Mouse (Mus musculus) kidney, postnatal 0 days (tissue): ENCODE results near the gene Mki67. TPM values are rescaled to one million over a fixed set of nuclear protein-coding genes. Genes with fewer than 3 reads are reported as not detected.

Experiments used
- ATAC-seq: fragments of 200-750 bp; cut with Nextera tagmentation; replicated peaks from 2 replicates; pipeline ENCODE4 v1.8.0; 2017; ENCODE audit warnings: low read depth, moderate number of reproducible peaks, moderate TSS enrichment, moderate library complexity; ENCODE audit not compliant: low FRiP score
- DNase-seq: peaks from one replicate; pipeline ENCODE4 v3.0.0-alpha.2; 2016; ENCODE audit warnings: low spot score
- H3K27ac ChIP-seq: fragments of 300-500 bp; sonication (generic); 2 replicates; pipeline ENCODE4 v1.5.1; 2014; ENCODE audit warnings: mild to moderate bottlenecking
- H3K27me3 ChIP-seq: fragments of 300-500 bp; sonication (generic); 2 replicates; pipeline ENCODE4 v1.6.1; 2014; ENCODE audit warnings: low read length, mixed read lengths; ENCODE audit not compliant: insufficient read depth
- H3K36me3 ChIP-seq: fragments of 300-500 bp; sonication (generic); 2 replicates; pipeline ENCODE4 v1.6.1; 2014; ENCODE audit warnings: low read length, mixed read lengths; ENCODE audit not compliant: insufficient read depth
- H3K4me1 ChIP-seq: fragments of 300-500 bp; sonication (generic); replicated peaks from 2 replicates; pipeline ENCODE4 v1.6.1; 2014; ENCODE audit warnings: antibody characterized with exemption, low read length, mixed read lengths; ENCODE audit not compliant: insufficient read depth
- H3K4me2 ChIP-seq: fragments of 300-500 bp; sonication (generic); 2 replicates; pipeline ENCODE4 v1.6.1; 2014; ENCODE audit warnings: mild to moderate bottlenecking, low read length, moderate library complexity, mixed read lengths
- H3K4me3 ChIP-seq: fragments of 300-500 bp; sonication (generic); replicated peaks from 2 replicates; pipeline ENCODE4 v1.5.1; 2014; ENCODE audit warnings: low read depth, low read length
- H3K9ac ChIP-seq: fragments of 300-500 bp; sonication (generic); 2 replicates; pipeline ENCODE4 v1.6.1; 2014; ENCODE audit warnings: low read depth, low read length
- H3K9me3 ChIP-seq: fragments of 300-500 bp; sonication (generic); replicated peaks from 2 replicates; pipeline ENCODE4 v1.6.1; 2016; ENCODE audit warnings: low read length, inconsistent platforms, mixed read lengths
- CTCF ChIP-seq: IDR thresholded peaks from 2 replicates; pipeline ENCODE4 v1.5.1; 2016; ENCODE audit warnings: antibody characterized with exemption, low read depth, mild to moderate bottlenecking, moderate library complexity
- WGBS: fragments of 180-500 bp; shearing (Covaris S2); extraction: QIAGEN DNeasy Blood & Tissue Kit; methylation state at CpG from one replicate; pipeline ENCODE4 v1.1.7; 2014; 5-methylcytosine and 5-hydroxymethylcytosine counted together
- polyA plus RNA-seq: library from polyadenylated mRNA; unstranded; fragments of >200 nt; fragmentation: Nextera tagmentation; extraction: Ambion mirVana; gene quantifications from 2 replicates; pipeline ENCODE4 v1.2.1, GENCODE M21; 2015

The Mki67 gene
- polyA plus RNA-seq, 1 experiment from 2014 or later = 15.4 TPM

GRCm38 (mm10) chr7:135734911-135735646 is 18.9 kb upstream of the Mki67 start:
- H3K4me2 ChIP-seq = peak overlapping the region; percentile 42; the same call in 1 of the 2 replicates
- no peaks in the 10 kb centered on the region for H3K36me3 ChIP-seq
- no peaks in the 10 kb centered on the region for H3K27me3 ChIP-seq
- peak; percentile 49; the same call in 1 of the 2 replicates for ATAC-seq
- 66% methylated on average over 9 of the region's 9 CpGs for WGBS
- H3K4me1 ChIP-seq = no peaks in the 10 kb centered on the region
- no peaks in the 10 kb centered on the region for H3K9me3 ChIP-seq
- H3K4me3 ChIP-seq = no peak overlapping the region
- H3K9ac ChIP-seq = no peak overlapping the region
- TF ChIP-seq CTCF = no peak
- no peak for DNase-seq
- peak overlapping the region; percentile 58; the same call in 1 of the 2 replicates for H3K27ac ChIP-seq

- H3K9me3 ChIP-seq = no peaks in the 10 kb centered on the region
- H3K27ac ChIP-seq = no peak overlapping the region; the same call in 1 of the 2 replicates
- DNase-seq = no peak
- no peak overlapping the region for H3K4me2 ChIP-seq
- no peak overlapping the region for H3K4me3 ChIP-seq
- no peak overlapping the region for H3K9ac ChIP-seq
- no peak for ATAC-seq
- WGBS = 85% methylated on average over 5 of the region's 5 CpGs
- H3K36me3 ChIP-seq = no peaks in the 10 kb centered on the region
- no peaks in the 10 kb centered on the region for H3K4me1 ChIP-seq
- no peaks in the 10 kb centered on the region for H3K27me3 ChIP-seq
- no peak for TF ChIP-seq CTCF
Observed at GRCm38 (mm10) chr7:135734379-135734778, 18.2 kb upstream of the Mki67 start.

- H3K36me3 ChIP-seq = no peaks in the 10 kb centered on the region
- no peak overlapping the region for H3K4me3 ChIP-seq
- H3K9me3 ChIP-seq = no peaks in the 10 kb centered on the region
- ATAC-seq (no peak), DNase-seq (no peak)
- H3K4me2 ChIP-seq = no peak overlapping the region
- WGBS = 88% methylated on average over 12 of the region's 12 CpGs
- H3K27me3 ChIP-seq = no peaks in the 10 kb centered on the region
- TF ChIP-seq CTCF = no peak
- H3K27ac ChIP-seq = no peak overlapping the region
- H3K9ac ChIP-seq = no peak overlapping the region
- no peaks in the 10 kb centered on the region for H3K4me1 ChIP-seq
Observed at GRCm38 (mm10) chr7:135728038-135728437, 11.9 kb upstream of the Mki67 start.

GRCm38 (mm10) chr7:135726707-135727106 is 10.5 kb upstream of the Mki67 start:
- no peaks in the 10 kb centered on the region for H3K36me3 ChIP-seq
- H3K4me2 ChIP-seq = no peak overlapping the region
- H3K9me3 ChIP-seq = no peaks in the 10 kb centered on the region
- DNase-seq = no peak
- no peak for TF ChIP-seq CTCF
- H3K27ac ChIP-seq = no peak overlapping the region
- 84% methylated on average over 1 of the region's 1 CpGs for WGBS
- no peaks in the 10 kb centered on the region for H3K27me3 ChIP-seq
- no peak overlapping the region for H3K9ac ChIP-seq
- H3K4me3 ChIP-seq = no peak overlapping the region
- no peak for ATAC-seq
- no peaks in the 10 kb centered on the region for H3K4me1 ChIP-seq

GRCm38 (mm10) chr7:135723672-135724341 is 7.6 kb upstream of the Mki67 start:
- H3K9ac ChIP-seq = no peak overlapping the region
- H3K36me3 ChIP-seq = no peaks in the 10 kb centered on the region
- no peak overlapping the region for H3K4me2 ChIP-seq
- H3K4me3 ChIP-seq = no peak overlapping the region
- WGBS = 43% methylated on average over 6 of the region's 6 CpGs
- no peaks in the 10 kb centered on the region for H3K27me3 ChIP-seq
- ATAC-seq (peak; percentile 43; the same call in 1 of the 2 replicates), DNase-seq (peak; percentile 61)
- no peak for TF ChIP-seq CTCF
- H3K9me3 ChIP-seq = no peaks in the 10 kb centered on the region
- H3K27ac ChIP-seq = 0 out of 2 replicates have a peak overlapping the region, but pooled peaks have one; percentile 10
- no peaks in the 10 kb centered on the region for H3K4me1 ChIP-seq

- H3K27ac ChIP-seq = no peak overlapping the region
- no peak for ATAC-seq
- 83% methylated on average over 6 of the region's 6 CpGs for WGBS
- H3K9ac ChIP-seq = no peak overlapping the region
- no peaks in the 10 kb centered on the region for H3K27me3 ChIP-seq
- no peak overlapping the region for H3K4me3 ChIP-seq
- DNase-seq = no peak
- no peak for TF ChIP-seq CTCF
- no peaks in the 10 kb centered on the region for H3K36me3 ChIP-seq
- no peaks in the 10 kb centered on the region for H3K4me1 ChIP-seq
- H3K4me2 ChIP-seq = no peak overlapping the region
- H3K9me3 ChIP-seq = no peaks in the 10 kb centered on the region
Observed at GRCm38 (mm10) chr7:135722011-135722838, 6.1 kb upstream of the Mki67 start.
